Mouse (Mus musculus) MEL (cell line): Measurements from ENCODE around the gene Zfp64. TPM values are rescaled to one million over a fixed set of nuclear protein-coding genes. Genes with fewer than 3 reads are reported as not detected.

ENCODE experiments used
- DNase-seq: peaks from one replicate; pipeline ENCODE4 v3.0.0; 2011; ENCODE audit warnings: low read depth, low spot score
- H3K27ac ChIP-seq: 2 replicates; pipeline ENCODE4 v1.5.1; 2012; ENCODE audit warnings: low read depth, mild to moderate bottlenecking, control low read depth, low read length, moderate library complexity; ENCODE audit not compliant: control insufficient read depth
- H3K27me3 ChIP-seq, 2 experiments: fragments of 150-350 bp in 1 of 2; sonication (generic) in 1 of 2; 2 replicates each; pipeline ENCODE4 v1.6.1; 2012; ENCODE audit warnings: low read length in 2 of 2, mild to moderate bottlenecking in 2 of 2, improper control_type of control experiment in 1 of 2, moderate library complexity in 1 of 2; ENCODE audit not compliant: insufficient read depth in 2 of 2, control insufficient read depth in 1 of 2
- H3K36me3 ChIP-seq, 2 experiments: 2 replicates each; pipeline ENCODE4 v1.6.1; 2012 to 2014; ENCODE audit warnings: low read length in 2 of 2, improper control_type of control experiment in 1 of 2, inconsistent platforms in 1 of 2, mild to moderate bottlenecking in 1 of 2; ENCODE audit not compliant: insufficient read depth in 2 of 2, control insufficient read depth in 1 of 2
- H3K4me1 ChIP-seq, 2 experiments: fragments of 150-350 bp in 1 of 2; sonication (generic) in 1 of 2; 2 replicates each; pipeline ENCODE4 v1.6.1; 2012; ENCODE audit warnings: low read length in 2 of 2, improper control_type of control experiment in 1 of 2, mild to moderate bottlenecking in 1 of 2; ENCODE audit not compliant: insufficient read depth in 2 of 2, control insufficient read depth in 1 of 2
- H3K4me3 ChIP-seq, 2 experiments: fragments of 150-350 bp in 1 of 2; sonication (generic) in 1 of 2; 2 replicates each; pipeline ENCODE4 v1.5.1; 2012; ENCODE audit warnings: low read depth in 2 of 2, low read length in 2 of 2, mild to moderate bottlenecking in 2 of 2, moderate library complexity in 2 of 2, control low read depth in 1 of 2, improper control_type of control experiment in 1 of 2; ENCODE audit not compliant: control insufficient read depth in 1 of 2, insufficient read depth in 1 of 2
- H3K79me2 ChIP-seq: 2 replicates; pipeline ENCODE4 v1.6.1; 2012; ENCODE audit warnings: mild to moderate bottlenecking, low read length, moderate library complexity; ENCODE audit not compliant: control insufficient read depth, poor library complexity, insufficient read depth
- H3K9ac ChIP-seq: 2 replicates; pipeline ENCODE4 v1.6.1; 2012; ENCODE audit warnings: low read depth, mild to moderate bottlenecking, control low read depth, low read length, moderate library complexity; ENCODE audit not compliant: control insufficient read depth, poor library complexity, severe bottlenecking
- H3K9me3 ChIP-seq: fragments of 150-350 bp; sonication (generic); replicated peaks from 2 replicates; pipeline ENCODE4 v1.6.1; 2012; ENCODE audit warnings: mild to moderate bottlenecking, low read length, improper control_type of control experiment, moderate library complexity; ENCODE audit not compliant: insufficient read depth
- CHD1 ChIP-seq: IDR thresholded peaks from 2 replicates; pipeline ENCODE4 v1.6.1; 2012; ENCODE audit warnings: low read depth, mild to moderate bottlenecking, inconsistent platforms, low read length, improper control_type of control experiment
- CTCF ChIP-seq, 3 experiments: IDR thresholded peaks in 2 of 3; conservative IDR thresholded peaks in 1 of 3; 2 replicates each; pipeline ENCODE4 v1.5.1; 2011 to 2012; ENCODE audit warnings: low read length in 3 of 3, low read depth in 2 of 3, mild to moderate bottlenecking in 2 of 3, improper control_type of control experiment in 1 of 3, inconsistent platforms in 1 of 3, mixed read lengths in 1 of 3, moderate library complexity in 1 of 3; ENCODE audit not compliant: control insufficient read depth in 1 of 3, insufficient read depth in 1 of 3, poor library complexity in 1 of 3, severe bottlenecking in 1 of 3
- ETS1 ChIP-seq: IDR thresholded peaks from 2 replicates; pipeline ENCODE4 v1.6.1; 2012; ENCODE audit warnings: low read depth, mild to moderate bottlenecking, inconsistent platforms, low read length, improper control_type of control experiment, moderate library complexity
- GABPA ChIP-seq: IDR thresholded peaks from 2 replicates; pipeline ENCODE4 v1.6.1; 2012; ENCODE audit warnings: low read depth, mild to moderate bottlenecking, inconsistent platforms, low read length, improper control_type of control experiment, moderate library complexity
- GATA1 ChIP-seq: IDR thresholded peaks from 2 replicates; pipeline ENCODE4 v1.6.1; 2011; ENCODE audit warnings: low read depth, low read length, improper control_type of control experiment
- HCFC1 ChIP-seq: IDR thresholded peaks from 2 replicates; pipeline ENCODE4 v1.6.1; 2012; ENCODE audit warnings: low read depth, mild to moderate bottlenecking, inconsistent platforms, low read length, improper control_type of control experiment, moderate library complexity
- KAT2A ChIP-seq: conservative IDR thresholded peaks from 2 replicates; pipeline ENCODE4 v1.6.1; 2012; ENCODE audit warnings: low read depth, low read length, improper control_type of control experiment, inconsistent platforms
- MAFK ChIP-seq: IDR thresholded peaks from 2 replicates; pipeline ENCODE4 v1.6.1; 2011; ENCODE audit warnings: low read depth, mild to moderate bottlenecking, low read length, improper control_type of control experiment, borderline replicate concordance
- MAX ChIP-seq: IDR thresholded peaks from 2 replicates; pipeline ENCODE4 v1.6.1; 2011; ENCODE audit warnings: low read length, improper control_type of control experiment
- MXI1 ChIP-seq: IDR thresholded peaks from 2 replicates; pipeline ENCODE4 v1.6.1; 2011; ENCODE audit warnings: mild to moderate bottlenecking, low read depth, low read length, improper control_type of control experiment
- NELFE ChIP-seq: IDR thresholded peaks from 2 replicates; pipeline ENCODE4 v1.6.1; 2011; ENCODE audit warnings: low read depth, low read length, improper control_type of control experiment
- NRF1 ChIP-seq: IDR thresholded peaks from 2 replicates; pipeline ENCODE4 v1.6.1; 2014; ENCODE audit warnings: low read depth, mild to moderate bottlenecking, inconsistent platforms, low read length, improper control_type of control experiment, moderate library complexity; ENCODE audit not compliant: poor library complexity, insufficient read depth, severe bottlenecking
- POLR2AphosphoS2 ChIP-seq: IDR thresholded peaks from 2 replicates; pipeline ENCODE4 v1.6.1; 2011; ENCODE audit warnings: low read length, improper control_type of control experiment
- POLR2AphosphoS5 ChIP-seq: IDR thresholded peaks from 2 replicates; pipeline ENCODE4 v1.6.1; 2012; ENCODE audit warnings: low read depth, borderline replicate concordance, mild to moderate bottlenecking, inconsistent platforms, low read length, moderate library complexity, mixed read lengths
- SIN3A ChIP-seq: IDR thresholded peaks from 2 replicates; pipeline ENCODE4 v1.6.1; 2012; ENCODE audit warnings: low read length, improper control_type of control experiment, inconsistent platforms
- TBP ChIP-seq: IDR thresholded peaks from 2 replicates; pipeline ENCODE4 v1.8.0; 2011; ENCODE audit warnings: low read depth, low read length, improper control_type of control experiment
- TCF12 ChIP-seq: IDR thresholded peaks from 2 replicates; pipeline ENCODE4 v1.6.1; 2014; ENCODE audit warnings: low read depth, mild to moderate bottlenecking, inconsistent platforms, low read length, improper control_type of control experiment, moderate library complexity
- UBTF ChIP-seq: IDR thresholded peaks from 2 replicates; pipeline ENCODE4 v1.6.1; 2012; ENCODE audit warnings: low read depth, mild to moderate bottlenecking, inconsistent platforms, low read length, improper control_type of control experiment, moderate library complexity, borderline replicate concordance; ENCODE audit not compliant: insufficient read depth
- USF2 ChIP-seq, 2 experiments: IDR thresholded peaks; 2 replicates each; pipeline ENCODE4 v1.6.1; 2011 to 2012; ENCODE audit warnings: improper control_type of control experiment in 2 of 2, low read length in 2 of 2, borderline replicate concordance in 1 of 2, inconsistent platforms in 1 of 2, low read depth in 1 of 2, mild to moderate bottlenecking in 1 of 2; ENCODE audit not compliant: insufficient read depth in 1 of 2
- ZC3H11A ChIP-seq: IDR thresholded peaks from 2 replicates; pipeline ENCODE4 v1.6.1; 2012; ENCODE audit warnings: low read depth, mild to moderate bottlenecking, inconsistent platforms, low read length, improper control_type of control experiment
- ZMIZ1 ChIP-seq: IDR thresholded peaks from 2 replicates; pipeline ENCODE4 v1.6.1; 2012; ENCODE audit warnings: low read depth, mild to moderate bottlenecking, inconsistent platforms, low read length, improper control_type of control experiment, moderate library complexity
- polyA plus RNA-seq, 2 experiments: library from polyadenylated mRNA; stranded (reverse) in 1 of 2; unstranded in 1 of 2; fragments of >175 nt in 1 of 2; fragments of >200 nt in 1 of 2; gene quantifications; 2 replicates each; pipeline versions ENCODE4 v1.2.1 to v1.2.4; 2012; ENCODE audit warnings: low replicate concordance in 2 of 2, low read depth in 1 of 2; ENCODE audit not compliant: insufficient read length in 2 of 2, insufficient read depth in 1 of 2, missing spikeins in 1 of 2
- total RNA-seq: library from RNA; depleted of rRNA; stranded (reverse); fragments of 300-350 nt; gene quantifications from 2 replicates; pipeline ENCODE4 v1.2.3, GENCODE M21; 2012

Zfp64 gene
- total and polyA plus RNA-seq, 3 experiments = 22.4 to 35.8 TPM; not detected in 1

DNA sequence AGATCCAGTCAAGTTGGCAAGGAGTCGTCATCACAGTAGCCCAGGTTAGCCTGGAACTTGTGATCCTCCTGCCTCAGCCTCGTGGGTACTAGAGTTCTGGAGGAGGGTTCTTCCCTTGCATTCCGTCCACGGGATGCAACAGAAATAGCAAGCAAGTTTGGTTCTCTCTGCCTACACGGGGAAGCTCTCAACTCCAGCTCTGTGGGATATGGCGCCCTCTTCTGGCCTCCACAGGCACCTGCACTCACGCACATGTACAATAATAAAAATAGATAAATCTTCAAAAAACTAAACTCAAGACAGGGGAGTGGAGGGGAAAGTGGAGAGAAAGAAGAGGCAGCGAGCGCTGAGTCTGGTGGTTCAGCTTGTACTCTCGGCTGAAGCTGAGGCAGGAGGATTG, 75.8 kb downstream of the Zfp64 start:
- no peak for TF ChIP-seq USF2 (IDR thresholded peaks at IDR 0.05; ENCODE audit: borderline replicate concordance in 1 of 2, insufficient read depth in 1 of 2, low read depth in 1 of 2, low read length in 2 of 2)
- TF ChIP-seq CTCF (IDR thresholded peaks at IDR 0.05 in 2 of 3, conservative IDR thresholded peaks at IDR 0.05 in 1 of 3; ENCODE audit: control insufficient read depth in 1 of 3, insufficient read depth in 1 of 3, low read depth in 2 of 3, low read length in 3 of 3, poor library complexity in 1 of 3, severe bottlenecking in 1 of 3) = peak in 2 of 3 experiments; percentile 16 to 17; a peak in 2 of 6 replicates
- TF ChIP-seq, all 39 proteins: peak for 1
- Histone ChIP-seq H3K4me3 (no peak overlapping the region), H3K9ac (no peak overlapping the region), H3K36me3 (no peaks in the 10 kb centered on the region), H3K79me2 (no peaks in the 10 kb centered on the region), H3K4me1 (no peaks in the 10 kb centered on the region), H3K27me3 (no peaks in the 10 kb centered on the region), H3K27ac (no peak overlapping the region), H3K9me3 (no peaks in the 10 kb centered on the region)
- DNase-seq = no peak

DNA sequence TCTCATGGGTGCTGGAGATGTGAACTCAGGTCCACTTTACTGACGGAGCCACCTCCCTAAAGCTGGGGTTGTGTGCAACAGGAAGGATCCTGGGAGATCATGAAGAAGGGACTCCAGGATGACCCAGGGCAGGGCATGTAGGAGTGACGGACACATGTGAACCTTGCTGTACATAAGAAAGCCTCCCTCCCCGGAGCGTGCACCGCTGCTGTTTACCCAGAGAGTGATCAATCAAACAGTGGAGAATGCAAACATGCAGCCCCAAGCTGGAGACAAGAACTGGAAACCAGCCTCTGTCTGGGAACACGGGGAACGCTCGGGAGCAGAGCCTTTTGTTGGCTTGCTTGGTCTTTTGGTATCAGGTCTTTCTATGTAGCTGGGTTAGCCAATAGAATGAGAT, 76.7 kb downstream of the Zfp64 start:
- TF ChIP-seq POLR2AphosphoS5 = no peak
- no peak for TF ChIP-seq TBP
- TF ChIP-seq GATA1 = no peak
- no peak for TF ChIP-seq MAFK
- no peak for TF ChIP-seq KAT2A
- TF ChIP-seq TCF12 = no peak
- no peak for TF ChIP-seq MXI1
- no peak for TF ChIP-seq SIN3A
- no peak for TF ChIP-seq CHD1
- no peak for TF ChIP-seq GABPA
- no peak for TF ChIP-seq NRF1
- no peak for TF ChIP-seq POLR2AphosphoS2
- TF ChIP-seq ZC3H11A = no peak
- no peak for TF ChIP-seq ZMIZ1
- TF ChIP-seq, all 39 proteins: peak for 0
- Histone ChIP-seq H3K9ac (no peak overlapping the region), H3K79me2 (no peaks in the 10 kb centered on the region), H3K27me3 (no peaks in the 10 kb centered on the region), H3K4me3 (no peak overlapping the region), H3K9me3 (no peaks in the 10 kb centered on the region), H3K36me3 (no peaks in the 10 kb centered on the region), H3K27ac (no peak overlapping the region), H3K4me1 (no peaks in the 10 kb centered on the region)
- DNase-seq = no peak

DNA sequence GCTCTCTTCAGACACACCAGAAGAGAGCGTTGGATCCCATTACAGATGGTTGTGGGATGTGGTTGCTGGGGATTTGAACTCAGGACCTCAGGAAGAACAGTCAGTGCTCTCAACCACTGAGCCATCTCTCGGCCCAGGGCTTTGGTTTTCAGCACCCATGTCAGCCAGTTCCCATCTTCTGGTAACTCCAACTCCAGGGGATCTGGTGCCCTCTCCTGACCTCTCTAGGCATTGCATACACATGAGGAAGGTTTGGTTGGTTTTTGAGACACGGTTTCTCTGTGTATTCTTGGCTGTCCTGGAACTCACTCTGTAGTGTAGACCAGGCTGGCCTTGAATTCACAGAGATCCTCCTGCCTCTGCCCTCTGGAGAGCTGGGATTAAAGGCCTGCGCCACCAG, 77.2 kb downstream of the Zfp64 start:
- Histone ChIP-seq H3K9ac (no peak overlapping the region), H3K9me3 (no peaks in the 10 kb centered on the region), H3K36me3 (no peaks in the 10 kb centered on the region), H3K27ac (no peak overlapping the region), H3K27me3 (no peaks in the 10 kb centered on the region), H3K79me2 (no peaks in the 10 kb centered on the region), H3K4me1 (no peaks in the 10 kb centered on the region), H3K4me3 (no peak overlapping the region)
- no peak for DNase-seq
- TF ChIP-seq HCFC1 (no peak), CTCF (IDR thresholded peaks at IDR 0.05 in 2 of 3, conservative IDR thresholded peaks at IDR 0.05 in 1 of 3; ENCODE audit: control insufficient read depth in 1 of 3, insufficient read depth in 1 of 3, low read depth in 2 of 3, low read length in 3 of 3, poor library complexity in 1 of 3, severe bottlenecking in 1 of 3) (peak in 1 of 3 experiments; percentile 7; a peak in 1 of 6 replicates), MAX (no peak), NELFE (no peak), MXI1 (no peak), UBTF (no peak), ETS1 (no peak)
